Mouse (Mus musculus) hindbrain, postnatal 0 days (tissue): ENCODE measurements around the gene Bmf. TPM values are rescaled to one million over a fixed set of nuclear protein-coding genes. Genes with fewer than 3 reads are reported as not detected.

Experiments
- ATAC-seq: fragments of 200-750 bp; cut with Nextera tagmentation; 2 replicates; pipeline ENCODE4 v1.8.0; 2017; ENCODE audit warnings: mild to moderate bottlenecking, moderate TSS enrichment, moderate library complexity
- DNase-seq: peaks from one replicate; pipeline ENCODE4 v3.0.0-alpha.2; 2015; ENCODE audit warnings: low spot score
- H3K27ac ChIP-seq: fragments of 300-500 bp; sonication (generic); 2 replicates; pipeline ENCODE4 v1.5.1; 2014; ENCODE audit warnings: mild to moderate bottlenecking
- H3K27me3 ChIP-seq: fragments of 300-500 bp; sonication (generic); 2 replicates; pipeline ENCODE4 v1.6.1; 2014; ENCODE audit warnings: low read length, mixed read lengths; ENCODE audit not compliant: insufficient read depth
- H3K36me3 ChIP-seq: fragments of 300-500 bp; sonication (generic); 2 replicates; pipeline ENCODE4 v1.6.1; 2014; ENCODE audit warnings: low read length, mixed read lengths; ENCODE audit not compliant: insufficient read depth
- H3K4me1 ChIP-seq: fragments of 300-500 bp; sonication (generic); 2 replicates; pipeline ENCODE4 v1.6.1; 2014; ENCODE audit warnings: antibody characterized with exemption, low read length, mixed read lengths; ENCODE audit not compliant: insufficient read depth
- H3K4me2 ChIP-seq: fragments of 300-500 bp; sonication (generic); 2 replicates; pipeline ENCODE4 v1.6.1; 2014; ENCODE audit warnings: low read depth, mild to moderate bottlenecking, low read length, moderate library complexity, mixed read lengths
- H3K4me3 ChIP-seq: fragments of 300-500 bp; sonication (generic); 2 replicates; pipeline ENCODE4 v1.5.1; 2014; ENCODE audit warnings: low read length
- H3K9ac ChIP-seq: fragments of 300-500 bp; sonication (generic); replicated peaks from 2 replicates; pipeline ENCODE4 v1.6.1; 2014; ENCODE audit warnings: mild to moderate bottlenecking, low read length, moderate library complexity, mixed read lengths
- H3K9me3 ChIP-seq: fragments of 300-500 bp; sonication (generic); 2 replicates; pipeline ENCODE4 v1.6.1; 2016; ENCODE audit warnings: low read length, mixed read lengths
- CTCF ChIP-seq: IDR thresholded peaks from 2 replicates; pipeline ENCODE4 v1.5.1; 2016; ENCODE audit warnings: antibody characterized with exemption, control low read depth, low read depth
- WGBS: fragments of 180-500 bp; shearing (Covaris S2); extraction: QIAGEN DNeasy Blood & Tissue Kit; methylation state at CpG from one replicate; pipeline ENCODE4 v1.1.7; 2014; 5-methylcytosine and 5-hydroxymethylcytosine counted together
- polyA plus RNA-seq: library from polyadenylated mRNA; unstranded; fragments of >200 nt; fragmentation: Nextera tagmentation; extraction: Ambion mirVana; gene quantifications from 2 replicates; pipeline ENCODE4 v1.2.1, GENCODE M21; 2015
- total RNA-seq: library from RNA; depleted of rRNA; stranded (reverse); fragments of >200 nt; gene quantifications from 2 replicates; pipeline ENCODE4 v1.2.3, GENCODE M21; 2014

Gene Bmf
- total and polyA plus RNA-seq, 2 experiments from 2014 or later, result 1.4 to 10.4 TPM

- no peak for TF ChIP-seq CTCF
These were observed 2.1 kb upstream of the Bmf start for GRCm38 (mm10) chr2:118551606-118552005.

GRCm38 (mm10) chr2:118548421-118549221, 866 bp downstream of the Bmf start:
- H3K27ac ChIP-seq, result peak overlapping the region; percentile 51; the same call in 1 of the 2 replicates
- H3K4me1 ChIP-seq, result peaks cover 39% of the 10 kb centered on the region
- no peaks in the 10 kb centered on the region for H3K36me3 ChIP-seq
- ATAC-seq (no peak), DNase-seq (peak; percentile 37)
- H3K27me3 ChIP-seq, result peaks cover 4% of the 10 kb centered on the region; the same call in 1 of the 2 replicates
- peak overlapping the region; percentile 51 for H3K9ac ChIP-seq
- H3K9me3 ChIP-seq, result no peaks in the 10 kb centered on the region
- 0% methylated on average over 18 of the region's 18 CpGs for WGBS
- TF ChIP-seq CTCF, result peak; percentile 50
- H3K4me2 ChIP-seq, result peak overlapping the region; percentile 96
- H3K4me3 ChIP-seq, result peak overlapping the region; percentile 92

More at GRCm38 (mm10) chr2:118551606-118552005, 2.1 kb upstream of the Bmf start:
- H3K9me3 ChIP-seq, result no peaks in the 10 kb centered on the region
- DNase-seq, result no peak
- 26% methylated on average over 2 of the region's 2 CpGs for WGBS
- H3K36me3 ChIP-seq, result no peaks in the 10 kb centered on the region
- no peak overlapping the region for H3K27ac ChIP-seq
- peaks cover 4% of the 10 kb centered on the region; the same call in 1 of the 2 replicates for H3K27me3 ChIP-seq
- H3K4me3 ChIP-seq, result no peak overlapping the region
- H3K4me1 ChIP-seq, result peaks cover 15% of the 10 kb centered on the region
- no peak for ATAC-seq
- H3K4me2 ChIP-seq, result no peak overlapping the region
- H3K9ac ChIP-seq, result no peak overlapping the region

- WGBS, result 17% methylated on average over 9 of the region's 9 CpGs
- no peaks in the 10 kb centered on the region for H3K36me3 ChIP-seq
- H3K4me3 ChIP-seq, result no peak overlapping the region
- peak overlapping the region; percentile 96 for H3K4me2 ChIP-seq
- no peak overlapping the region for H3K27ac ChIP-seq
- no peak overlapping the region for H3K9ac ChIP-seq
- ATAC-seq, result no peak
- peaks cover 41% of the 10 kb centered on the region for H3K4me1 ChIP-seq
- H3K27me3 ChIP-seq, result peaks cover 4% of the 10 kb centered on the region; the same call in 1 of the 2 replicates
- H3K9me3 ChIP-seq, result no peaks in the 10 kb centered on the region
- DNase-seq, result no peak
- no peak for TF ChIP-seq CTCF
These were observed 1.9 kb downstream of the Bmf start for GRCm38 (mm10) chr2:118547541-118548016.

DNA sequence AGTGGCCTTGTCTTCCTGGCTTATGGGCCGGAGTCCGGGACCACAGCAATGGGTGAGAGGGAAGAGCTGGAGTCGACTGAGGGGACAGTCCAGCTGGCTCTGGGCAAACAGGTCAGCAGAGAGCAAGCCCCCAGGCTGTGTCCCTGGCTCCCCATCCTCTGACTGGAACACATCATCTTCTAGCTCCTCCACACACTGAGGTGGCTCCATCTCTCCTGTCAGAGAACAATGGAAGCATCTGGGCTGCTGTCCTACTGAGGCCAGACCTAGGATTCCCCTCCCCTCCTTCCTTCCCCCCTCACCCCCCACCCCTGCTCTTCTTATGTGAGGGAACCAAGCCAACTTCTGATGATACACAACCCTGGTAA, 2.7 kb downstream of the Bmf start:
- Histone ChIP-seq H3K4me3 (no peak overlapping the region), H3K4me2 (no peak overlapping the region), H3K27me3 (peaks cover 4% of the 10 kb centered on the region; the same call in 1 of the 2 replicates), H3K4me1 (peaks cover 41% of the 10 kb centered on the region), H3K36me3 (no peaks in the 10 kb centered on the region), H3K9ac (no peak overlapping the region), H3K27ac (no peak overlapping the region), H3K9me3 (no peaks in the 10 kb centered on the region)
- WGBS, result 58% methylated on average over 3 of the region's 3 CpGs
- DNase-seq, result no peak
- no peak for TF ChIP-seq CTCF
- no peak for ATAC-seq

GRCm38 (mm10) chr2:118546104-118546797, 3.2 kb downstream of the Bmf start:
- Histone ChIP-seq H3K9me3 (no peaks in the 10 kb centered on the region), H3K27me3 (peaks cover 4% of the 10 kb centered on the region; the same call in 1 of the 2 replicates), H3K4me3 (no peak overlapping the region), H3K36me3 (no peaks in the 10 kb centered on the region), H3K4me1 (peaks cover 41% of the 10 kb centered on the region), H3K27ac (peak overlapping the region; percentile 41), H3K9ac (no peak overlapping the region; the same call in 1 of the 2 replicates), H3K4me2 (peak overlapping the region; percentile 56; the same call in 1 of the 2 replicates)
- TF ChIP-seq CTCF, result no peak
- ATAC-seq, result no peak
- DNase-seq, result no peak
- 30% methylated on average over 5 of the region's 5 CpGs for WGBS

DNA sequence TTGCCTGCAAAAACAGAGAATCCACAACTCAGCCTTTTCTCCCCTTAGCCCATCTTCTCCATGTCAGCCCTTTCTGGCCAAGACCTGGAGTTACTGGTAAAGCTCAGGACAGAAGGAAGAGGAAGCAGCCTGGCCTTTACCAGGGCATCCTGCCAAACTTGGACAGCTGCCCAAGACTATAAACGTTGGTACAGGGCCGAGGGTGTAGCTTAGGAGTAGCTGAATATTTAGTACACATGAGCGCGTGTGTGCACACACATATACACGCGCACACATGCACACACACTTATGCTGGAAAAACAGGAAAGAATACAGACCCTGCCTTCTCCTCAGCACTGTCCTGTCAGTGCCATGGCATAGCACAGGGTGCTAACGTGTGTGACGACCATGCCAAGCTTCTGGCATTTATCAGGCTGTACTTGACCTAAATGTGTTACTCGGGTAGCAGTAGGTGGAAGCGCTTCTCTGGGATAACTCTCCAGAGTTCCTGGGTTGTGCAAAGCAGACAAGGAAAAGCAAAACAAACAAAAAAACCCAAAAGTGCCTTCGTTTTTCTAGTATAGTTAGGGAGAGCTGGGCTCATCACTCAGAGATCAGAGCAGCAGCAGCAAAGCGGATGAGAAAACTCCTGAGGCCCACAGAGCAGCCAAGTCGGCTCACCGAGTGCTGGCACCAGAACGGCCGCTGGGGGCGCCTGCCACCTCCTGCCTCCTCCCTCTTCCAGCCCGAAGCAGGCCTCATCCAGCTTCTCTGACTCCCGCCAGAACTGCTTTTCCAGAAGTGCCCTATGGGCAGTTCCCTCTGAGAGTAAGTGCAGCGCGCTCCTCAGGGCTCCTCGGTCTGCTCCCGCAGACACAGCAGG, 4.0 kb downstream of the Bmf start:
- peak; percentile 85 for TF ChIP-seq CTCF
- H3K36me3 ChIP-seq, result no peaks in the 10 kb centered on the region
- H3K9me3 ChIP-seq, result no peaks in the 10 kb centered on the region
- WGBS, result 19% methylated on average over 23 of the region's 23 CpGs
- peak; percentile 41 for ATAC-seq
- peak; percentile 89 for DNase-seq
- peaks cover 41% of the 10 kb centered on the region for H3K4me1 ChIP-seq
- peak overlapping the region; percentile 56; the same call in 1 of the 2 replicates for H3K4me2 ChIP-seq
- H3K27me3 ChIP-seq, result peaks cover 4% of the 10 kb centered on the region; the same call in 1 of the 2 replicates
- peak overlapping the region; percentile 64; the same call in 1 of the 2 replicates for H3K27ac ChIP-seq
- H3K4me3 ChIP-seq, result no peak overlapping the region
- no peak overlapping the region; the same call in 1 of the 2 replicates for H3K9ac ChIP-seq
